Mouse (Mus musculus) intestine, postnatal 0 days (tissue): ENCODE measurements around the gene Slc16a1. TPM values are rescaled to one million over a fixed set of nuclear protein-coding genes. Genes with fewer than 3 reads are reported as not detected.

Experiments
- ATAC-seq: fragments of 200-750 bp; cut with Nextera tagmentation; 2 replicates; pipeline ENCODE4 v1.8.0; 2017; ENCODE audit warnings: mild to moderate bottlenecking, moderate TSS enrichment, moderate library complexity
- H3K27ac ChIP-seq: fragments of 300-500 bp; sonication (generic); 2 replicates; pipeline ENCODE4 v1.5.1; 2014; ENCODE audit warnings: mild to moderate bottlenecking, low read depth, low read length, moderate library complexity
- H3K27me3 ChIP-seq: fragments of 300-500 bp; sonication (generic); replicated peaks from 2 replicates; pipeline ENCODE4 v1.6.1; 2014; ENCODE audit warnings: low read length, mixed read lengths; ENCODE audit not compliant: control insufficient read depth, insufficient read depth
- H3K36me3 ChIP-seq: fragments of 300-500 bp; sonication (generic); 2 replicates; pipeline ENCODE4 v1.6.1; 2014; ENCODE audit warnings: mild to moderate bottlenecking, moderate library complexity; ENCODE audit not compliant: control insufficient read depth, insufficient read depth
- H3K4me1 ChIP-seq: fragments of 300-500 bp; sonication (generic); replicated peaks from 2 replicates; pipeline ENCODE4 v1.6.1; 2014; ENCODE audit warnings: antibody characterized with exemption, low read length, mixed read lengths; ENCODE audit not compliant: control insufficient read depth, insufficient read depth
- H3K4me2 ChIP-seq: fragments of 300-500 bp; sonication (generic); replicated peaks from 2 replicates; pipeline ENCODE4 v1.6.1; 2014; ENCODE audit warnings: low read depth, mild to moderate bottlenecking, moderate library complexity
- H3K4me3 ChIP-seq: fragments of 300-500 bp; sonication (generic); 2 replicates; pipeline ENCODE4 v1.5.1; 2014; ENCODE audit warnings: low read depth, low read length
- H3K9ac ChIP-seq: fragments of 300-500 bp; sonication (generic); 2 replicates; pipeline ENCODE4 v1.6.1; 2014; ENCODE audit warnings: mild to moderate bottlenecking, low read depth, low read length
- H3K9me3 ChIP-seq: fragments of 300-500 bp; sonication (generic); 2 replicates; pipeline ENCODE4 v1.6.1; 2016; ENCODE audit warnings: mixed run types; ENCODE audit not compliant: control insufficient read depth
- CTCF ChIP-seq: sonication (generic); IDR thresholded peaks from 2 replicates; pipeline ENCODE4 v1.5.1; 2016; ENCODE audit warnings: low read depth, mild to moderate bottlenecking, control low read depth, antibody characterized with exemption, moderate library complexity
- WGBS: fragments of 180-500 bp; shearing (Covaris S2); extraction: QIAGEN DNeasy Blood & Tissue Kit; methylation state at CpG from one replicate; pipeline ENCODE4 v1.1.7; 2014; 5-methylcytosine and 5-hydroxymethylcytosine counted together
- polyA plus RNA-seq: library from polyadenylated mRNA; unstranded; fragments of >200 nt; fragmentation: Nextera tagmentation; extraction: Ambion mirVana; gene quantifications from 2 replicates; pipeline ENCODE4 v1.2.1, GENCODE M21; 2015

The Slc16a1 gene
- polyA plus RNA-seq, 1 experiment from 2014 or later = 36.7 TPM

DNA sequence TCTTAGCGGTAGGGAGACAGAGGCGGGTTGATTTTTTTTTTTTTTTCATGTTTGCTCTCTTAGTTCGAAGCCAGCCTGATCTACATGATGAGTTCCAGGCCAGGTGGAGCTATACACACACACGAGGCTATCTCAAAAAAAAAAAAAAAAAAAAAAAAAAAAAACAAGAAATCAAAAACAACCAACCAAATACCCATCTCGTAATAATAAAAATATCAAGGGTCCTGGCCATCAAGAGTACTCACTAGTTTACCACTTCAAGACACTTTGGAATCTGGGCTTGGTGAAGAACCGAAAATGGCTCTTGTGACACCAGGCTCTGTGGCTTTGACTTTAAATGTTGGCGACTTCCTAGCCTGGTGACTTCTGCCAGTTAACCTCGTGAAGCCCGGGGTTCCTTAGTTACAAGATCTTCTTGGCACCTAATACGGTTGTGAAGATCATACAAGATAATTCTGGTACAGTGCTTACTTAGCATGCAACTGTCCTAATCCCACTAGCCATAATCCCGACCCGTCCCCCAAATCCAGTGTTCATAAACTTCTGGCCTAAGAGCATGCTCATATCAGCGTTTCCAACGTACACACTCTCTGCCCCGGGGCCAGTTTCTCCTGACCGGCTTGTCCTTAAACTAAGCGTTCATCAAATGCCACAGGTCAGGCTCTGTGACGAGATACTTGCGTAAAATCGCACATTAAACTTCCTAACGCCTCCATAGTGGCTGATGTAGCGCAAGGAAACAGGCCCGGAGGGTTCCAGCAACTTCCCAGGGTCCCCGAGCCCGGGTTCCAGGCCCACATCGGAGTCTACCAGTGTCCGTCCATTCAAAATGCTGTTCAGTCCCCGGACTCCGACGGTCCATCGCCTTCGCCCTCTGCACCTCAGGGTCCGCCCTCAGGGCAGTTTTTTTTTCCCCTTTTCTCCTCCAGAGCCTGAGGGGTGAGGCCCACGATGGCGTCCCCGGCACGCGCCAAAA, 753 bp upstream of the Slc16a1 start:
- Histone ChIP-seq H3K4me3 (peak overlapping the region; percentile 89), H3K4me2 (peak overlapping the region; percentile 99), H3K36me3 (no peaks in the 10 kb centered on the region), H3K9me3 (no peaks in the 10 kb centered on the region), H3K27ac (peak overlapping the region; percentile 78), H3K9ac (peak overlapping the region; percentile 80), H3K27me3 (no peaks in the 10 kb centered on the region), H3K4me1 (no peaks in the 10 kb centered on the region)
- ATAC-seq = peak; percentile 42
- TF ChIP-seq CTCF = no peak
- 12% methylated on average over 38 of the region's 38 CpGs for WGBS

DNA sequence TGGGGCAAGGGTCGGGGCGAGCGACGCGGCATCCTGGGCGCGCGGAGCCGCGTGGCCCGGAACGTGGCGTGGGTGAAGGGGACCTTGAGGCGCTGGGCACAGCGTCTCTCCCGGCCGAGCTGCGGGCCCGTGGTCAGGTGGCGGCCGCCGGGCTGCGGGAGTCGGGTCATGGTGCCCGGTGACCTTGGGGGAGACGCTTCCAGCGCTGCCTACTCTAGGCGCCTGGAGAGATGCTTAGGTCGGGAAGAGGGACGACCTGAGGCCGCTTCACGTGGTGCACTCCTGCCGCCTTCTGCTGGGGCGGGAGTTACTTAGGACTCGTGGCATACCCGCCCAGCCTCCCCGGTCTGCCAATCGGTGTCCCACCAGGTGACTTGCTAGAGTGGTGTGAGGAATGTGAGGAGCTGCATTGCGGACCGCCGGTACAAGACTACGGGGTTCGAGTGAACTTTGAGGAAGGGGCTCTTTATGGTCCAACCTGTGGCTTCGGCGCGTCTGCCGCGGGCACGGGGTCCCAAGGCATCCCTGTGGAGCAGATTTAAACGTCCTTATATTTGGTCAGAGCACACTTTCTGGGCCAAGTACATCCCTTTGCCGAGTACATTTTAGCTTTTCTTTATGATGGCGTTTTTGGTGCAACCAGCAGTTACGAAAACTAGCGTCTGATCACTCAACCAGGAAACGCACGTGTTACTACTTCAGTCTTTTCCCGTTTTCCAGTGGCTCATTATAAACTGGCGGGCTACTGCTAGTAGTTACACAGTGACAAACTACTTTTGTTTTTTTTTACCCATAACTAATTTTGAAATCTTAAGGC, 672 bp downstream of the Slc16a1 start:
- H3K4me2 ChIP-seq = peak overlapping the region; percentile 99
- ATAC-seq = peak; percentile 75
- no peaks in the 10 kb centered on the region for H3K36me3 ChIP-seq
- H3K4me1 ChIP-seq = no peaks in the 10 kb centered on the region
- H3K27me3 ChIP-seq = no peaks in the 10 kb centered on the region
- no peaks in the 10 kb centered on the region for H3K9me3 ChIP-seq
- peak overlapping the region; percentile 80 for H3K9ac ChIP-seq
- TF ChIP-seq CTCF = peak; percentile 45; the same call in 1 of the 2 replicates
- whole genome bisulfite sequencing = under 1% methylated on average over 57 of the region's 58 CpGs
- peak overlapping the region; percentile 89 for H3K4me3 ChIP-seq
- H3K27ac ChIP-seq = peak overlapping the region; percentile 78

DNA sequence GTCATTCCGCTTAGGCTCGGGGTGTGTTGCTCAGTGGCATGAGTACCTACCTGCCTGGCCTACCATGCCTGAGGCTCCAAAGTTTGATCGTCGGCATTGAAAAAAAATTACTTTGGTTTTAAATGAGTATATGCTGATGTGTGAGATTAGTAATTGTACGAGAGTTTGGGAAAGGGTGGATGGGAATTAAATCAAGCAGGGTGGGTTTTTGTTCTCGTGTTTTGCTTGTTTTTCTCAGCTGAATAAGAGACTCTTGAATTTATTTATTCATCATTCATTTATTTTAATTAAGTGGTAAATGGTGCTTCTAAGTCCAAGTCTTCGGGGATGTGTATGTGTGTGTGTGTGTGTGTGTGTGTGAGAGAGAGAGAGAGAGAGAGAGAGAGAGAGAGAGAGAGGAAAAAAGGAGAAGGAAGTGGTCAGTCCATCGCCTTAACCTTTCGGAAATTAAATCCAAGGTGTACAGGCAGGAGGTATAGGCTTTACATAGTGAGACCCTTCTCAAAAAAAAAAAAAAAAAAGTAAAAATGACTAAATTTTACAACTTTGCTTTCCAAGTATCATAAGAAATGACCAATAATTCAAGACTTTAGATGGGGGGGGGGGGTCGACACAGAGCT, 1.4 kb downstream of the Slc16a1 start:
- H3K4me2 ChIP-seq = peak overlapping the region; percentile 99
- WGBS = 25% methylated on average over 10 of the region's 10 CpGs
- no peak for TF ChIP-seq CTCF
- H3K4me1 ChIP-seq = no peaks in the 10 kb centered on the region
- H3K9me3 ChIP-seq = no peaks in the 10 kb centered on the region
- no peaks in the 10 kb centered on the region for H3K27me3 ChIP-seq
- no peak for ATAC-seq
- peak overlapping the region; percentile 13; the same call in 1 of the 2 replicates for H3K9ac ChIP-seq
- H3K4me3 ChIP-seq = peak overlapping the region; percentile 89
- H3K36me3 ChIP-seq = no peaks in the 10 kb centered on the region
- no peak overlapping the region for H3K27ac ChIP-seq

DNA sequence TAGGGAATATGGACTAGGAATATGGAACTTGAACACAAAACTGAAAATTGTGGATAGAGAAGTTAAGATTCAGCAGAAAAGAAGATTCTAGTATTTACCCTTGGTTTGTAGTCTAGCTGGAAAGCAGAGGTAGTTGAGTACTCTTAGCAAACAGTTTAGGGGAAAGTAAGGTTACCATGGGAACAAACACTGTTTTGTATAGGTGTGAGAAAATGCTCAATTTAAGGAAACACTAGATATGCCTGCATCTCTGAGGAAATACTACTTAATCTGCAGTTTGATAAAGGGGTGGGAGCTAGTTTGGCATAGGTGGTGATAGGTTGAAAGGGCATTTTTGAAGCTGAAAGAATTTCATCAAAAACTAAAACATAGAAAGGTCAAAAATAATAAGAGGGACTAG, 2.4 kb downstream of the Slc16a1 start:
- ATAC-seq = no peak
- no peaks in the 10 kb centered on the region for H3K4me1 ChIP-seq
- no peak overlapping the region for H3K27ac ChIP-seq

DNA sequence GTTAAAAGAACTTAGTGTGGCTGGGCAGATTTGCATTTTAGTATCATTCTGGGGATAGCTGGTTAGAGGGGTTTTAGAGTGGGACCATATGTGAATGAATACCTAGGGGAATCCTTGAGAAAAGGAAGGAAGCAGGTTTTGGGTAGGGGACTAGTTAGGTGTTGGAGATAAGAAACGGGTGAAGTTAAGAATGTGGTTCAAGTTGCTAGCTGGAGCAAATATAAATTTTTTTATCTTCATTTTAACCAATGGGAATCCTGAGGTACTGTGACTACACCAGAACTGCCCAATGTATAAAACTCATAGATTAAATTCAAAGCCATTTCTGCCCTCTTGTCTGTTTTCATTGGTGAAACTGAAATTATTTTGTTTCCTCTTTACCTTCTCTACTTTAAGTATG, 2.8 kb downstream of the Slc16a1 start:
- 52% methylated on average over 1 of the region's 1 CpGs for WGBS

More for the DNA sequence above, 2.4 kb downstream of the Slc16a1 start:
- Histone ChIP-seq H3K27me3 (no peaks in the 10 kb centered on the region), H3K4me3 (no peak overlapping the region), H3K36me3 (no peaks in the 10 kb centered on the region), H3K9ac (no peak overlapping the region), H3K9me3 (no peaks in the 10 kb centered on the region), H3K4me2 (peak overlapping the region; percentile 99; the same call in 1 of the 2 replicates)
- no peak for TF ChIP-seq CTCF

More for the DNA sequence above, 2.8 kb downstream of the Slc16a1 start:
- Histone ChIP-seq H3K4me2 (no peak overlapping the region), H3K9me3 (no peaks in the 10 kb centered on the region), H3K36me3 (no peaks in the 10 kb centered on the region), H3K27me3 (no peaks in the 10 kb centered on the region), H3K4me1 (no peaks in the 10 kb centered on the region), H3K4me3 (no peak overlapping the region), H3K9ac (no peak overlapping the region), H3K27ac (no peak overlapping the region)
- no peak for ATAC-seq
- no peak for TF ChIP-seq CTCF
